Mouse (Mus musculus): ENCODE data around the gene Iqcn.

The Iqcn gene

DNA sequence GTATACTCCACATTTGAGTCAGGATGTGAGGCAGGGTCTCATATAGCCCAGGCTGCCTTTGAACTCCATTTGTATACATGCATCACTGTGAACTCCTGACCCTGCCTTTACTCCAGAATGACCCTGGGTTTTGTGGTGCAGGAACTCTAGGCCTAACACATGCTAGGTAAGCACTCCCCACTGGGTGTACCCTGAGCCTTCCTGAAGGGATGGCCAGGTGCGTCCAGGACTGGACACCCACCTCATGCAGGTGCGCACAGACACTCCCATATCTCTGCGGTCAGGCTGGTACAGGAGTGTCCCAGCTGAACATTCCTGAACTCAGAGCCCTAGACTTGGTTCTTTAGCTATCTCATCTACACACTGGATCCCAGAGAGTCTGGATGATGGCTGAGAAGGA, 29.1 kb upstream of the Iqcn start:
- peak overlapping the region; percentile 87 for H3K4me3 ChIP-seq (replicated peaks; ENCODE audit: low read length)
- peaks cover 80% of the 10 kb centered on the region for H3K4me1 ChIP-seq (replicated peaks; ENCODE audit: low read depth, low read length)
- H3K27me3 ChIP-seq (ENCODE audit: insufficient read depth, low read length), result no peaks in the 10 kb centered on the region
- no peaks in the 10 kb centered on the region for H3K9me3 ChIP-seq (ENCODE audit: low read length)
- TF ChIP-seq POU5F1 (IDR thresholded peaks at IDR 0.05; ENCODE audit: borderline replicate concordance, low read length), result no peak
- TF ChIP-seq NANOG (IDR thresholded peaks at IDR 0.05; ENCODE audit: borderline replicate concordance, low read length), result no peak
- TF ChIP-seq CTCF (conservative IDR thresholded peaks at IDR 0.05; ENCODE audit: low read length), result no peak
- H3K36me3 ChIP-seq (ENCODE audit: insufficient read depth, low read length), result peaks cover 41% of the 10 kb centered on the region

DNA sequence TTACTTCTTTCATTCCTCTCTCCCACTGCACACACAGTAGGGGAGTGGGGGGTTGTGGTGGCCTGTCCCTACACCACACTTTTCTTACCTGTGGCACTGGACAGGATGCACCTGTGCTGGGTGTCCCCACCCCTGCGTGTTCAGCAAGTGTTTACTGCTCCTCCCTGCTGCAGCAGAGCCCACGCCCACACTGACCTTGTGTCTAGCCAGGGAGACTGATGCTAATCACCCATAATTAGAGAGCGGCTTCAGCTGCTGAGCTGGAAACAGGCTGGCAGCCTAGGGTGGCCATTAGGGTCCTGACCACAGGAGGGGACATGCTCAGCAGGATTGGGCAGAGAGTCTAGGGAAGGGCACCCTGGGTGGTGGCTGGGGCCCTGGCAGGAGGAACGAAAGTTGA, 28.5 kb upstream of the Iqcn start:
- Histone ChIP-seq H3K4me3 (replicated peaks; ENCODE audit: low read length) (peak overlapping the region; percentile 87), H3K27me3 (ENCODE audit: insufficient read depth, low read length) (no peaks in the 10 kb centered on the region), H3K9me3 (ENCODE audit: low read length) (no peaks in the 10 kb centered on the region), H3K36me3 (ENCODE audit: insufficient read depth, low read length) (peaks cover 47% of the 10 kb centered on the region), H3K4me1 (replicated peaks; ENCODE audit: low read depth, low read length) (peaks cover 86% of the 10 kb centered on the region)
- no peak for TF ChIP-seq CTCF (conservative IDR thresholded peaks at IDR 0.05; ENCODE audit: low read length)
- TF ChIP-seq NANOG (IDR thresholded peaks at IDR 0.05; ENCODE audit: borderline replicate concordance, low read length), result no peak
- TF ChIP-seq POU5F1 (IDR thresholded peaks at IDR 0.05; ENCODE audit: borderline replicate concordance, low read length), result no peak

DNA sequence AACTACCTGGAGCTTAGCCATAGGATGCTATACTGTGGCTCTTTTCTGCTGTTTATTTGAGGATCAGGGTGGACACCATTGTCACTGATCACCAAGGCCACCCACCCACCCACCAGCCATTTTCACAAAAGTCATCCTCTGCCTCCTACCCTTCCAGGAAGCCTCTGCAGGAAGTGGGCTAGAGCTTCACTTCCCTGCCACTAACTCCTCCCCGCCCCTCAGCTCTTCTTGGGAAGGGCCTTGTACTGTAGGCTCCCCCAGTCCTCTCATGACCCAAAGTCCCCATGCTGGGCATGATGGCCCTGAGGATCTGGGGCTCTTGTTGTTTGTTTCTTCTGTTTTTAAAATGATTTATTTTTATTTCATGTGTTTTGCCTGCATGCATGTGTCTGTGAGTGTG, 27.9 kb upstream of the Iqcn start:
- Histone ChIP-seq H3K4me1 (replicated peaks; ENCODE audit: low read depth, low read length) (peaks cover 90% of the 10 kb centered on the region), H3K4me3 (replicated peaks; ENCODE audit: low read length) (peak overlapping the region; percentile 87), H3K36me3 (ENCODE audit: insufficient read depth, low read length) (peaks cover 53% of the 10 kb centered on the region), H3K9me3 (ENCODE audit: low read length) (no peaks in the 10 kb centered on the region), H3K27me3 (ENCODE audit: insufficient read depth, low read length) (no peaks in the 10 kb centered on the region)
- TF ChIP-seq POU5F1 (IDR thresholded peaks at IDR 0.05; ENCODE audit: borderline replicate concordance, low read length) (no peak), CTCF (conservative IDR thresholded peaks at IDR 0.05; ENCODE audit: low read length) (no peak), NANOG (IDR thresholded peaks at IDR 0.05; ENCODE audit: borderline replicate concordance, low read length) (no peak)

DNA sequence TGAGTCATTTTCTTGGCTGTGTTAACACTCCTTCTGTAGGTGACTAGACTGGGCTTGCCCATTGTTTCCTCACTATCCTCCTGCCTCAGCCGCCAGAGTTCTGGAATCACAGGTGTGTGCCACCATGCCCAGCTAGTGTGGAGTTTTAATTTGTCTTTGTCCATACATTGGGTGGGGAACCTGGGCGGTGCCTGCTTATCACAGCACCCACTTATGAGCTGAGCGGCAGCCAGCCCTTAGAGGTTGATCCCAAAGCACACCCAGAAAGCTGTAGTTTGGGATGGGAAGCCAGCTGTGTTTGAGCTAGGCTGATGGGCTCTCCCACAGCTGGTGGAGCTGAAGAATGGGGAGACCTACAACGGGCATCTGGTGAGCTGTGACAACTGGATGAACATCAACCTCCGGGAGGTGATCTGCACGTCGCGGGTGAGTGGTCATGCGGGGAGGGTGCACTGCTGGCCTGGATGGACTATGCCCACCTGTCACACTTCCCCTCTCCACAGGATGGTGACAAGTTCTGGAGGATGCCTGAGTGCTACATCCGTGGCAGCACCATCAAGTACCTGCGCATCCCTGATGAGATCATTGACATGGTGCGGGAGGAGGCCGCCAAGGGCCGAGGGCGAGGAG, 25.7 kb upstream of the Iqcn start:
- Histone ChIP-seq H3K9me3 (ENCODE audit: low read length) (no peaks in the 10 kb centered on the region), H3K4me3 (replicated peaks; ENCODE audit: low read length) (peak overlapping the region; percentile 37; the same call in 1 of the 2 replicates), H3K27me3 (ENCODE audit: insufficient read depth, low read length) (no peaks in the 10 kb centered on the region), H3K36me3 (ENCODE audit: insufficient read depth, low read length) (peaks cover 56% of the 10 kb centered on the region), H3K4me1 (replicated peaks; ENCODE audit: low read depth, low read length) (peaks cover 87% of the 10 kb centered on the region)
- no peak for TF ChIP-seq NANOG (IDR thresholded peaks at IDR 0.05; ENCODE audit: borderline replicate concordance, low read length)
- no peak for TF ChIP-seq CTCF (conservative IDR thresholded peaks at IDR 0.05; ENCODE audit: low read length)
- TF ChIP-seq POU5F1 (IDR thresholded peaks at IDR 0.05; ENCODE audit: borderline replicate concordance, low read length), result no peak

DNA sequence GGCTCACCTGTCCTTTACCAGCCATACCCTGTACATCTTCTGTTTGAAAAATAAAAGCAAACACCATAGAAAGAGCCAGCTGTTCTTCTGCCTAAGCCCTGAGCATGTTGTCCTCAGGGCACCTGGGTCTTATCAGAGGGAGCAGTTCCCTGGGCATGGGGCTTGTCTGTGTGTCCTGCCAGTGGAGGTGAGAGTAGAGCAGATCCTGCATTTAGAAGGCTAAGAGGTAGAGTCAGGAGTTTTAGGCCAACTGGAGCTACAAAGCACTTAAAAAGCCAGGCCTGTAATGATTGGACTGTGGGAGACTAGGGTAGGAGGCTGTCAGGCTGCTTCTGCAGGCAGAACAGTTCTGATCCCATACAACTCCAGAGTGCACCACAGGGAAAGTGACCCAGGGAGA, 24.6 kb upstream of the Iqcn start:
- TF ChIP-seq CTCF (conservative IDR thresholded peaks at IDR 0.05; ENCODE audit: low read length) (no peak), NANOG (IDR thresholded peaks at IDR 0.05; ENCODE audit: borderline replicate concordance, low read length) (no peak), POU5F1 (IDR thresholded peaks at IDR 0.05; ENCODE audit: borderline replicate concordance, low read length) (no peak)
- H3K9me3 ChIP-seq (ENCODE audit: low read length), result no peaks in the 10 kb centered on the region
- H3K27me3 ChIP-seq (ENCODE audit: insufficient read depth, low read length), result no peaks in the 10 kb centered on the region
- H3K36me3 ChIP-seq (ENCODE audit: insufficient read depth, low read length), result peaks cover 56% of the 10 kb centered on the region
- H3K4me1 ChIP-seq (replicated peaks; ENCODE audit: low read depth, low read length), result peaks cover 93% of the 10 kb centered on the region
- H3K4me3 ChIP-seq (replicated peaks; ENCODE audit: low read length), result no peak overlapping the region

DNA sequence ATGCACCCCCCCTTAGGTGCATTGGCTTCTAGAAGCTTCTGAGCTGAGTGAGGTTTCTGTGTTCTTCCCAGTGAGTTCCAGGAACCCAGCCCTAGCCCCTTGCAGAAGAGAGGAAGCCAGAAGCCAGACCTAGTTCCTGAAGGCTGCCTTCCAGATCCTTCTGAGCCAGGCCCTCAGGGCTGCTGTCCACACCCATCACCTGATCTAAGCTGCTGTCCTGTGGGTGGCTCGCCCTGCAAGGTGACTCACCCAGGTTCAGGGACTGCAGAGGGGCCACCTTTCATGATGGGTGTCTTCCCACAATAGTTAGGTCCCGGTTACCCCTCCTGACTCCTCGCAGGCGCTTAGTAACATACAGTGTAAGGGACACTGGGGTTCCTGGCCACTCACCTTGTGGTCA, 23.9 kb upstream of the Iqcn start:
- Histone ChIP-seq H3K4me3 (replicated peaks; ENCODE audit: low read length) (peak overlapping the region; percentile 32; the same call in 1 of the 2 replicates), H3K9me3 (ENCODE audit: low read length) (no peaks in the 10 kb centered on the region), H3K27me3 (ENCODE audit: insufficient read depth, low read length) (no peaks in the 10 kb centered on the region), H3K4me1 (replicated peaks; ENCODE audit: low read depth, low read length) (peaks cover 90% of the 10 kb centered on the region), H3K36me3 (ENCODE audit: insufficient read depth, low read length) (peaks cover 56% of the 10 kb centered on the region)
- TF ChIP-seq CTCF (conservative IDR thresholded peaks at IDR 0.05; ENCODE audit: low read length) (no peak), NANOG (IDR thresholded peaks at IDR 0.05; ENCODE audit: borderline replicate concordance, low read length) (no peak), POU5F1 (IDR thresholded peaks at IDR 0.05; ENCODE audit: borderline replicate concordance, low read length) (no peak)

DNA sequence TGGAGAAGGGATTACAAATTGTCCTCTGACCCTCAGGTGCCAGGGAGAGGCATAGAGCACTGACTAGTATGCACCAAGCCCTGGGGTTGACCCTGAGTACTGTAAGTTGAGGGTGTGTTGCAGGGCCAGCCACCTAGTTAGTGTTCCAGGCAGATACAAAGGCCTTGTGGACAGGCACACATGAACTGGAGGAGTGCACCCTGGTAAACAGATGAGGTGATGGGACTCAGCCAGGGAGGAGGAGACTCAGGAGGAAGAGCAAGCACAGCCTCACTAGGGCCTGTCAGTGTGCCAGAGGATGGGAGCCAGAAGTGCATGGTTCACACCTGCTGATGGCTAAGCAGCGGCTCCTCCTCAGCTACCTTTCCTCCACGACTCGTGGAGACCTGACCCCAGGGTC, 23.2 kb upstream of the Iqcn start:
- H3K9me3 ChIP-seq (ENCODE audit: low read length), result no peaks in the 10 kb centered on the region
- H3K36me3 ChIP-seq (ENCODE audit: insufficient read depth, low read length), result peaks cover 51% of the 10 kb centered on the region
- no peak overlapping the region for H3K4me3 ChIP-seq (replicated peaks; ENCODE audit: low read length)
- H3K4me1 ChIP-seq (replicated peaks; ENCODE audit: low read depth, low read length), result peaks cover 90% of the 10 kb centered on the region
- TF ChIP-seq POU5F1 (IDR thresholded peaks at IDR 0.05; ENCODE audit: borderline replicate concordance, low read length), result no peak
- no peak for TF ChIP-seq NANOG (IDR thresholded peaks at IDR 0.05; ENCODE audit: borderline replicate concordance, low read length)
- no peak for TF ChIP-seq CTCF (conservative IDR thresholded peaks at IDR 0.05; ENCODE audit: low read length)
- no peaks in the 10 kb centered on the region for H3K27me3 ChIP-seq (ENCODE audit: insufficient read depth, low read length)

DNA sequence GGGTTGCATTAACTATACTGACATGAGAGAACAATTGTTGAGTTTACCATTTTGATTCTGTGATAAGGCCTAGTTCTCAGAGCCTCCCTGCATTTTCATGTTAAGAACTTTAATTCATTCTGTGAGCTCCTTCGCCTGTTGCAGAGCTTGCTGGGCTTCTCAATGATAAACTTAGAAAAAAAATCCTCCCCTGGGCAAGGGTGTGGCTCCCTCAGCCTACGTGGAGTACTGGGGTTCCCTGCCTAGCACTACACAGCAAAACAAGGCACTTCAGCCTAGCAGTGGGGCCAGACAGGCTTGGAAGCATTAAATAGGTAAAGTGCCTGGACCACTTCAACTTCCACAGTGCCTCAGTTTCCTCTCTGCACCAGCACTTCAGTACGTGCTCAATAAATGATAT, 21.8 kb upstream of the Iqcn start:
- Histone ChIP-seq H3K4me1 (replicated peaks; ENCODE audit: low read depth, low read length) (peaks cover 84% of the 10 kb centered on the region), H3K27me3 (ENCODE audit: insufficient read depth, low read length) (no peaks in the 10 kb centered on the region), H3K9me3 (ENCODE audit: low read length) (no peaks in the 10 kb centered on the region), H3K4me3 (replicated peaks; ENCODE audit: low read length) (no peak overlapping the region), H3K36me3 (ENCODE audit: insufficient read depth, low read length) (peaks cover 45% of the 10 kb centered on the region)
- no peak for TF ChIP-seq POU5F1 (IDR thresholded peaks at IDR 0.05; ENCODE audit: borderline replicate concordance, low read length)
- no peak for TF ChIP-seq NANOG (IDR thresholded peaks at IDR 0.05; ENCODE audit: borderline replicate concordance, low read length)
- no peak for TF ChIP-seq CTCF (conservative IDR thresholded peaks at IDR 0.05; ENCODE audit: low read length)

DNA sequence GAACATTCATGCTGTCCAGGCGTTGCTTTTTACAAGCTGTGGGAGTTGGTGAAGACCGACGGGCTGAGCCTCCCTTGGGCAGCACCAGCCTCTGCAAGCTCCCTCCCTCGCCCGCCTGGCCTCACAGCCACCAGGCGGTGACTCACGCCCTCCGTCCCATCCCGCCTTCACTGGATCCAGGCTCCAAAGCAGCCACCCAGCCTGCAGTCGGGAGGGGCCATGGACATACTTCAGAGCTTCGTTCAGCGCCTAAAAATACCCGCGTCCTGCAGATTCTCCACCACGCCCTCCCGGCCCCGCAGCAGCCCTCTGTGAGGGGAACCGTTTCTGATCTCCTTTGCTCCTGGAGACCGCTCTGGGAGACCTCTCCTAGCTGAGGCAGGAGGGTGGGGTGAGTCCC, 21.1 kb upstream of the Iqcn start:
- H3K4me1 ChIP-seq (replicated peaks; ENCODE audit: low read depth, low read length), result peaks cover 82% of the 10 kb centered on the region
- TF ChIP-seq POU5F1 (IDR thresholded peaks at IDR 0.05; ENCODE audit: borderline replicate concordance, low read length), result no peak
- TF ChIP-seq CTCF (conservative IDR thresholded peaks at IDR 0.05; ENCODE audit: low read length), result no peak
- TF ChIP-seq NANOG (IDR thresholded peaks at IDR 0.05; ENCODE audit: borderline replicate concordance, low read length), result no peak
- no peaks in the 10 kb centered on the region for H3K27me3 ChIP-seq (ENCODE audit: insufficient read depth, low read length)
- H3K9me3 ChIP-seq (ENCODE audit: low read length), result no peaks in the 10 kb centered on the region
- peak overlapping the region; percentile 37; the same call in 1 of the 2 replicates for H3K4me3 ChIP-seq (replicated peaks; ENCODE audit: low read length)
- H3K36me3 ChIP-seq (ENCODE audit: insufficient read depth, low read length), result peaks cover 41% of the 10 kb centered on the region
